Mouse (Mus musculus) bone marrow, adult 2 months (tissue): ENCODE measurements around the gene Sidt2.

ENCODE experiments used
- CTCF ChIP-seq: fragments of 200-500 bp; IDR thresholded peaks from 2 replicates; pipeline ENCODE4 v1.5.1; 2011; ENCODE audit warnings: low read length, control low read depth; ENCODE audit not compliant: control insufficient read depth, insufficient read depth
- POLR2A ChIP-seq: fragments of 200-500 bp; IDR thresholded peaks from 2 replicates; pipeline ENCODE4 v1.6.1; 2011; ENCODE audit warnings: low read depth, mild to moderate bottlenecking, control low read depth, low read length, borderline replicate concordance; ENCODE audit not compliant: control insufficient read depth

DNA sequence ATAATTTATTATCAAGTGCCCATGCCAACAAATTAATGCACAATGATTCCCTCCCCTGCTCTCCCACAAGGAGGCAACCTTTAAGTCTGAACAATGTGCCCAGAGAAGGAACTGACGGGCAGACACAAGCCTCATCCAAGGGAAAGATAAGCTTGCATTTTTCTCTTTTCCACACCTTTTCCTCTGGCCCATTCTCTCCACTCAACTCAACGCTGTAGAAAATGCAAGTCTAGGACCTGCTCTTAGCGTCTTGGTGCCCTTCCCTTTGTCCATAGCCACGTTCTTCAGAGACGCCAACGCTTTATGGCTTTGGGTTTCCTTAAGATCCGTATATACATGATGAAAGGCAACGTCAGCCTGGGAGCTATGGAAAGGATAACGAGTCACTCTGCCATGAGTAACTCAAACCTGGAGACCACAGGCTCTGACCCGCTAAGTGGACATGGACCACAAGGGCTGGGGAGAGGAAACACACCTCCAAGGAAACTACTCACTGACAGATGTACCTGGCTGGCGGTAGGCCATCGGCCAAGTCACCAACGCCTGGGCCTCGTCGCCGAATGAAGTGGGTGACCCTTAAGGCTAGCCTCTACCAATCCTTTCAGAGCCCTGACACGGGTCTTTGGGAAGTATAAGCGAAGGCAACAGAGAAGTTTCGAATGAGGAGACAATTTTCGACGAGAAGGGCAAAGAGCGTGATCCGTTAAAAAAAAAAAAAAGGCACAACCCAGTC is 28.8 kb upstream of the Sidt2 start:
- TF ChIP-seq CTCF (no peak), POLR2A (no peak)
